Mouse (Mus musculus) myocyte (in vitro differentiated cells): ENCODE measurements around the gene Olfm4. TPM values are rescaled to one million over a fixed set of nuclear protein-coding genes. Genes with fewer than 3 reads are reported as not detected.

ENCODE experiments used
- H3K27me3 ChIP-seq: one replicate; pipeline ENCODE4 v1.6.1; 2011; ENCODE audit not compliant: control insufficient read depth, insufficient read depth, insufficient read length
- H3K36me3 ChIP-seq: one replicate; pipeline ENCODE4 v1.6.1; 2011; ENCODE audit not compliant: control insufficient read depth, insufficient read depth
- H3K4me2 ChIP-seq: one replicate; pipeline ENCODE4 v1.6.1; 2011; ENCODE audit warnings: low read depth, control low read depth
- H3K4me3 ChIP-seq: one replicate; pipeline ENCODE4 v1.5.1; 2011; ENCODE audit warnings: mild to moderate bottlenecking, control low read depth, moderate library complexity
- H3K79me2 ChIP-seq: one replicate; pipeline ENCODE4 v1.6.1; 2011; ENCODE audit not compliant: control insufficient read depth, insufficient read depth
- H3ac ChIP-seq: one replicate; pipeline ENCODE4 v1.6.1; 2011; ENCODE audit not compliant: control insufficient read depth, insufficient read length
- CEBPB ChIP-seq: IDR thresholded peaks from 2 replicates; pipeline ENCODE4 v1.6.1; 2011; ENCODE audit warnings: mild to moderate bottlenecking, moderate library complexity; ENCODE audit not compliant: poor library complexity, insufficient read depth, severe bottlenecking
- E2F4 ChIP-seq: IDR thresholded peaks from one replicate; pipeline ENCODE4 v1.6.1; 2011; ENCODE audit warnings: mild to moderate bottlenecking, control low read depth, moderate library complexity; ENCODE audit not compliant: insufficient read depth
- MAX ChIP-seq: IDR thresholded peaks from one replicate; pipeline ENCODE4 v1.6.1; 2011; ENCODE audit warnings: low read depth, mild to moderate bottlenecking, control low read depth
- MYOD1 ChIP-seq, 3 experiments: IDR thresholded peaks; one replicate each; pipeline ENCODE4 v1.6.1; 2011; ENCODE audit warnings: control low read depth in 2 of 3, low read depth in 2 of 3, mild to moderate bottlenecking in 2 of 3, moderate library complexity in 1 of 3; ENCODE audit not compliant: insufficient read length in 2 of 3, control insufficient read depth in 1 of 3
- MYOG ChIP-seq, 3 experiments: IDR thresholded peaks; one replicate each; pipeline ENCODE4 v1.6.1; 2011; ENCODE audit warnings: control low read depth in 2 of 3, low read depth in 2 of 3, mild to moderate bottlenecking in 2 of 3; ENCODE audit not compliant: insufficient read length in 2 of 3, control insufficient read depth in 1 of 3, insufficient read depth in 1 of 3
- POLR2A ChIP-seq: IDR thresholded peaks from one replicate; pipeline ENCODE4 v1.6.1; 2011; ENCODE audit warnings: low read depth, mild to moderate bottlenecking, control low read depth, moderate library complexity; ENCODE audit not compliant: insufficient read length
- POLR2AphosphoS2 ChIP-seq: IDR thresholded peaks from one replicate; pipeline ENCODE4 v1.6.1; 2011; ENCODE audit warnings: low read depth, control low read depth; ENCODE audit not compliant: insufficient read length
- REST ChIP-seq: IDR thresholded peaks from one replicate; pipeline ENCODE4 v1.6.1; 2011; ENCODE audit warnings: mild to moderate bottlenecking, control low read depth, moderate library complexity; ENCODE audit not compliant: insufficient read depth, insufficient read length
- SRF ChIP-seq: IDR thresholded peaks from one replicate; pipeline ENCODE4 v1.6.1; 2011; ENCODE audit warnings: low read depth; ENCODE audit not compliant: control insufficient read depth, insufficient read length
- TCF12 ChIP-seq: IDR thresholded peaks from one replicate; pipeline ENCODE4 v1.6.1; 2011; ENCODE audit warnings: mild to moderate bottlenecking, control low read depth; ENCODE audit not compliant: poor library complexity, insufficient read depth, severe bottlenecking
- TCF3 ChIP-seq: IDR thresholded peaks from one replicate; pipeline ENCODE4 v1.6.1; 2011; ENCODE audit warnings: low read depth, control low read depth; ENCODE audit not compliant: insufficient read length
- USF1 ChIP-seq: IDR thresholded peaks from one replicate; pipeline ENCODE4 v1.6.1; 2011; ENCODE audit warnings: low read depth, mild to moderate bottlenecking, control low read depth, moderate library complexity
- polyA plus RNA-seq: library from polyadenylated mRNA; unstranded; fragments of >200 nt; fragmentation: generic; extraction: Trizol; gene quantifications from one replicate; pipeline ENCODE4 v1.2.1, GENCODE M21; 2012; ENCODE audit warnings: missing spikeins

The Olfm4 gene
- polyA plus RNA-seq, 1 experiment: not detected

DNA sequence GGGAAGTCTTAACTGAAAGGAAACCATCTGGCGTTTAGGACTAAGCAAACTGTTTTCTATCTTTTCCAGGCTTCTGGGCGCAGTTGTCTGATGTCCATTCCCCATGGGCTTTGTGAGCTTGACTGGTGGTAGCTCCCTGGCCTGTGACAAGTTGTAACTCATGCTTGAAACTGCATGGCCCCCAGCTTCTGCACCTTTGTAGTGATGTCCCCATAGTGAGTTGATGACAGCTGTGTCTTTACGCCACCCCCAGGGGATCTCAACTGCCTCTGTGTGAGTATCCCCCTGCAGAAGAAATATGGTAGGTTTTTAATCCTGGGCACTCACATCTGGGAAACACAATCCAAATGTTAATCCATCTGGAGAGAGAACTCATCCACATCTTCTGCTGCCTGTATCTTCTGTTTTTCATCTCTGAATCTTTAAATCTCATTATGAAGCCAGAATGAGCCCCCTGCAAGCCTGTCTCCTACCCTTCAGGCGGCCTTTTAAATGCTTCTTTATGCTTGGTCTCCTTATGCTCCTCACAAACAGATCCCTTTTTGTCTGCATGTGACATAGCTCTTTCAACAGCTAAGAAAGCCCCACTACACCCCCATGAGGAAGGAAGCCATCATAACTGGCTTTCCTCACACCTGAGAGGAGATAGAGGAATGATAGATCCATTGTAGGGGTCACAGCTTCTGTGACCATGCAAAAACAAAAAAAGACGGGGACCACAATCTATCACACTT, 63.7 kb downstream of the Olfm4 start:
- H3ac ChIP-seq: no peak overlapping the region
- no peaks in the 10 kb centered on the region for H3K27me3 ChIP-seq
- no peaks in the 10 kb centered on the region for H3K79me2 ChIP-seq
- H3K4me2 ChIP-seq: no peak overlapping the region
- TF ChIP-seq POLR2AphosphoS2 (no peak), MAX (no peak), CEBPB (no peak)
- no peak overlapping the region for H3K4me3 ChIP-seq
- no peaks in the 10 kb centered on the region for H3K36me3 ChIP-seq

DNA sequence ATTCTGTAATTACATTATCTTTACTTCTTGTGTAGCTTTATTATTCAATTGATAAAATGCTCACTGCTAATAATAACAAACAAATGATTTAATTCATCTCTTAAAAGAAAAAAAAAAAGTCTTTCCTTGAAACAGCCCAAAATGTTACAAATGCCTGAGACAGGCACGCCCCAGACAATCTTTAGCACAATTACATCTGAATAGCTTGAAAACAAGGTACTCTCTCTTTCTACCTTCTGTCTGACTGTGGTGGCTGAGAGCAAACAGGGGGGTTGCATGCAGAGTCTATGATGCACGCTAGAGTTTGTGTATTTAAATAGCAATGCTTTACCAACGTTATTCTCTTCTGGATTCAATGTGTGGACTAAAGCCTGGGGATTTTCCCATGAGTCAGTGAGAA, 71.8 kb downstream of the Olfm4 start:
- Histone ChIP-seq H3K4me2 (no peak overlapping the region), H3ac (no peak overlapping the region), H3K79me2 (no peaks in the 10 kb centered on the region), H3K36me3 (no peaks in the 10 kb centered on the region), H3K4me3 (no peak overlapping the region), H3K27me3 (no peaks in the 10 kb centered on the region)
- TF ChIP-seq MAX: no peak
- no peak for TF ChIP-seq POLR2AphosphoS2
- no peak for TF ChIP-seq MYOG (IDR thresholded peaks at IDR 0.05; ENCODE audit: control insufficient read depth in 1 of 3, insufficient read depth in 1 of 3, insufficient read length in 2 of 3, low read depth in 2 of 3)

DNA sequence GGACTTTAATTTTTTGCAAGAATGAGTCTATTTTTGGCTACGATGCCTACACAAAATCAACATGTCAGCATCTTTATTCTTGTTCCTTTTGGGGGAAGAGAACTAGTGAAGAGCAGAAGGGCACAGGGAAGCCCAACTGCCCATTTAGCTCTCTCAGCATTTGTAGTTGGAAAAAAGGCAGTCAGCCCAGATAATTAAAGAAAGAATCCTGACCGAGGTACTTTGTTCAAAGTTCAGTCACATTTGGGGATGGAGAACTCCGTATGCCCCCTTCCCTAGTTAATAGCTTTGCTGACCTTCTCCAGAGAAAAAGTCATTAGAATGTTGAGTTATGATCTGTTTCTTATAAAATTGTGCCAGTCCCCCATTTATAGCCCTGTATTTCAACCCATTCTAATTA, 77.8 kb downstream of the Olfm4 start:
- H3K4me2 ChIP-seq: no peak overlapping the region
- no peaks in the 10 kb centered on the region for H3K36me3 ChIP-seq
- no peak overlapping the region for H3ac ChIP-seq
- H3K27me3 ChIP-seq: no peaks in the 10 kb centered on the region
- no peak overlapping the region for H3K4me3 ChIP-seq
- H3K79me2 ChIP-seq: no peaks in the 10 kb centered on the region
- no peak for TF ChIP-seq E2F4
- TF ChIP-seq MAX: no peak
- TF ChIP-seq USF1: no peak
- TF ChIP-seq POLR2A: no peak
- no peak for TF ChIP-seq SRF
- TF ChIP-seq TCF12: no peak
- TF ChIP-seq CEBPB: no peak
- TF ChIP-seq REST: no peak
- TF ChIP-seq MYOG (IDR thresholded peaks at IDR 0.05; ENCODE audit: control insufficient read depth in 1 of 3, insufficient read depth in 1 of 3, insufficient read length in 2 of 3, low read depth in 2 of 3): no peak
- TF ChIP-seq POLR2AphosphoS2: no peak
- no peak for TF ChIP-seq MYOD1 (IDR thresholded peaks at IDR 0.05; ENCODE audit: control insufficient read depth in 1 of 3, insufficient read length in 2 of 3, low read depth in 2 of 3)
- TF ChIP-seq TCF3: no peak

DNA sequence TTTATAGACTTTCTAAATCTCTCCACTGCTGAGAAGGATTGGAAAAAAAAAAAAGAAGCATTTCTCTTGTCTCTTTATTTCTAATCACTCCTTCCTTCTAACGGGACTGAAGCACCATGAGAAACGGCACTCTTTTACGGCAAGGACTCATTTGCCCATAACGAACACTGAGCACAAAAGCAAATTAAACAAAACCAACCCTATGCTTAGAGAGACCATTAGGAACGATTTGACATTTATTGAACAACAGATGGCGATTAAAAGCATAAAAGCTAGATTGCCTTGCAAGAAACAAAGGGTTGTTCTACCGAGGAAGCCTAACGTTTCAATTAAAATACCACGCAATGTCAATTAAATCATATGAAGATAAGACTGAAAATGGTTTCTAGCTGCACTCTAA, 79.0 kb downstream of the Olfm4 start:
- Histone ChIP-seq H3K4me3 (no peak overlapping the region), H3K27me3 (no peaks in the 10 kb centered on the region), H3K79me2 (no peaks in the 10 kb centered on the region), H3K36me3 (no peaks in the 10 kb centered on the region), H3ac (no peak overlapping the region), H3K4me2 (no peak overlapping the region)
- TF ChIP-seq MYOG (IDR thresholded peaks at IDR 0.05; ENCODE audit: control insufficient read depth in 1 of 3, insufficient read depth in 1 of 3, insufficient read length in 2 of 3, low read depth in 2 of 3): no peak
- no peak for TF ChIP-seq SRF
- TF ChIP-seq USF1: no peak
- TF ChIP-seq MYOD1 (IDR thresholded peaks at IDR 0.05; ENCODE audit: control insufficient read depth in 1 of 3, insufficient read length in 2 of 3, low read depth in 2 of 3): no peak
- TF ChIP-seq TCF3: no peak
- no peak for TF ChIP-seq POLR2A
- no peak for TF ChIP-seq E2F4
- TF ChIP-seq MAX: no peak
- no peak for TF ChIP-seq TCF12
- TF ChIP-seq REST: no peak
- no peak for TF ChIP-seq POLR2AphosphoS2
- no peak for TF ChIP-seq CEBPB

DNA sequence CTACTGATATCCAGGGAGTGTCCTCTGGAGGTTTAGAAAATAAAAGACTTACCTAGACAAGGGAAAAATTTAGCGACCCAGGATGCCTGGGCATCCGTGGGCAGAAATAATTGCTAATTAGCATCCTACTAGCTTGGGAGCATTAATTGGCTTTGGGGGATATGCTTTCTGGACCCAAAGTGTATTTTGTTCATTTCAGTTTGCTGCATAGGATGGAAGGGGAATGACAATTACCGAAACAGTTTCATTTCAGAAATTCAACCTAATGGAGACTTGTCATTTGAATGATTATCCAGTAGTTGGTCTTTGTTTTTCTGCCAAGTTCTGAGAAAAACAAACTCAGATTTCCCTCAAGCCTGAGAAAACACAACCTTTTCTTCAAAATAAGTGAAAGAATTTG, 86.7 kb downstream of the Olfm4 start:
- no peak for TF ChIP-seq MYOG (IDR thresholded peaks at IDR 0.05; ENCODE audit: control insufficient read depth in 1 of 3, insufficient read depth in 1 of 3, insufficient read length in 2 of 3, low read depth in 2 of 3)
- no peak for TF ChIP-seq POLR2A
- TF ChIP-seq POLR2AphosphoS2: no peak
- no peak for TF ChIP-seq REST
- TF ChIP-seq TCF12: no peak
- no peak for TF ChIP-seq USF1
- no peak for TF ChIP-seq E2F4
- TF ChIP-seq MAX: no peak
- TF ChIP-seq TCF3: no peak
- no peak for TF ChIP-seq CEBPB
- no peak for TF ChIP-seq SRF
- TF ChIP-seq MYOD1 (IDR thresholded peaks at IDR 0.05; ENCODE audit: control insufficient read depth in 1 of 3, insufficient read length in 2 of 3, low read depth in 2 of 3): no peak
- Histone ChIP-seq H3K79me2 (no peaks in the 10 kb centered on the region), H3K36me3 (no peaks in the 10 kb centered on the region), H3K4me2 (no peak overlapping the region), H3ac (no peak overlapping the region), H3K4me3 (no peak overlapping the region), H3K27me3 (no peaks in the 10 kb centered on the region)

Other genes with a start within 250 kb of the Olfm4 start
- 0.02 TPM for gene Pcdh8, start 212.8 kb upstream of the Olfm4 start, polyA plus RNA-seq